Mouse (Mus musculus) left cerebral cortex, postnatal 36 days (tissue): ENCODE measurements around the gene D630003M21Rik. TPM values are rescaled to one million over a fixed set of nuclear protein-coding genes. Genes with fewer than 3 reads are reported as not detected.

Experiments used
- DNase-seq, 2 experiments: peaks; one replicate each; pipeline ENCODE4 v3.0.0; 2021 to 2022; ENCODE audit warnings: low spot score in 2 of 2, mixed read lengths in 1 of 2
- intact Hi-C: fragments of 180-260 bp; cut with DNase I; formaldehyde crosslinking; loops from one replicate; pipeline ENCODE4 v1.15.1; 2025
- total RNA-seq, 2 experiments: library from RNA; stranded (reverse); gene quantifications; 2 replicates each; pipeline ENCODE4 v1.2.3; 2021

The D630003M21Rik gene
- 1 to 10 TPM; 3.5 TPM for total RNA-seq

GRCm38 (mm10) chr2:158228670-158229502 lies at the start of gene D630003M21Rik:
Gene D630003M21Rik, minus strand, starts transcription at chr2:158229222.
- DNase-seq = no peak
- intact Hi-C loops = no loop called here

GRCm38 (mm10) chr2:158276878-158277277 lies 47.9 kb upstream of the D630003M21Rik start:
- intact Hi-C loops = no loop called here
- DNase-seq = no peak

GRCm38 (mm10) chr2:158276451-158276850 lies 47.4 kb upstream of the D630003M21Rik start:
- intact Hi-C loops = no loop called here
- no peak for DNase-seq

- no peak for DNase-seq
- intact Hi-C loops = no loop called here
Measured at GRCm38 (mm10) chr2:158275811-158276210, 46.8 kb upstream of the D630003M21Rik start.

GRCm38 (mm10) chr2:158275349-158275748 lies 46.3 kb upstream of the D630003M21Rik start:
- intact Hi-C loops = no loop called here
- DNase-seq = no peak

- DNase-seq = no peak
Measured at GRCm38 (mm10) chr2:158273646-158274045, 44.6 kb upstream of the D630003M21Rik start.

GRCm38 (mm10) chr2:158270017-158270416 lies 41.0 kb upstream of the D630003M21Rik start:
- intact Hi-C loops = no loop called here

More at GRCm38 (mm10) chr2:158273646-158274045, 44.6 kb upstream of the D630003M21Rik start:
- intact Hi-C loops = no loop called here

GRCm38 (mm10) chr2:158264877-158265276 lies 35.9 kb upstream of the D630003M21Rik start:
- intact Hi-C loops = no loop called here
- peak in 1 of 2 experiments; percentile 28 for DNase-seq

More at GRCm38 (mm10) chr2:158270017-158270416, 41.0 kb upstream of the D630003M21Rik start:
- no peak for DNase-seq

GRCm38 (mm10) chr2:158259498-158259897 lies 30.5 kb upstream of the D630003M21Rik start:
- no peak for DNase-seq
- intact Hi-C loops = loop anchor here (2.0 kb wide), 1 partner anchor 51 kb away; no protein-coding TSS in a partner anchor

- peak; percentile 32 to 34 for DNase-seq
- intact Hi-C loops = loop anchor here (1.0 to 2.0 kb wide), 2 partner anchors 50 to 82 kb away; no protein-coding TSS in a partner anchor
Measured at GRCm38 (mm10) chr2:158258781-158259180, 29.8 kb upstream of the D630003M21Rik start.

- intact Hi-C loops = loop anchor here (1.0 to 2.0 kb wide), 2 partner anchors 49 to 82 kb away; no protein-coding TSS in a partner anchor
- DNase-seq = no peak
Measured at GRCm38 (mm10) chr2:158258005-158258418, 29.0 kb upstream of the D630003M21Rik start, which contains the start of gene Bpi. Gene Bpi, plus strand, starts transcription at chr2:158258094.

- no peak for DNase-seq
- intact Hi-C loops = no loop called here
Measured at GRCm38 (mm10) chr2:158256894-158257293, 27.9 kb upstream of the D630003M21Rik start.

- no peak for DNase-seq
- intact Hi-C loops = no loop called here
Measured at GRCm38 (mm10) chr2:158253806-158254205, 24.8 kb upstream of the D630003M21Rik start.

GRCm38 (mm10) chr2:158250558-158250957 lies 21.5 kb upstream of the D630003M21Rik start:
- intact Hi-C loops = no loop called here
- DNase-seq = no peak

- intact Hi-C loops = no loop called here
- no peak for DNase-seq
Measured at GRCm38 (mm10) chr2:158248318-158248717, 19.3 kb upstream of the D630003M21Rik start.

GRCm38 (mm10) chr2:158247852-158248251 lies 18.8 kb upstream of the D630003M21Rik start:
- intact Hi-C loops = no loop called here
- no peak for DNase-seq

GRCm38 (mm10) chr2:158245072-158245817 lies 16.2 kb upstream of the D630003M21Rik start:
- intact Hi-C loops = no loop called here
- DNase-seq = no peak

- intact Hi-C loops = no loop called here
Measured at GRCm38 (mm10) chr2:158243129-158243870, 14.3 kb upstream of the D630003M21Rik start.

GRCm38 (mm10) chr2:158242170-158242896 lies 13.3 kb upstream of the D630003M21Rik start:
- intact Hi-C loops = no loop called here
- peak; percentile 52 to 68 for DNase-seq

More at GRCm38 (mm10) chr2:158243129-158243870, 14.3 kb upstream of the D630003M21Rik start:
- peak; percentile 44 to 61 for DNase-seq
